In genomic region chr17:29508927-29509608, GRCm38 (mm10) we compare ENCODE assay signal across 24 mouse cellular contexts. TPM values are rescaled to one million over a fixed set of nuclear protein-coding genes. Genes with fewer than 3 reads are reported as not detected.
DNase-seq lines count a peak whose midpoint lies in the region; ATAC-seq and TF ChIP-seq lines count a peak whose summit lies in the region.
"Had no signal": no experiment of that assay in that cellular context is flagged by ENCODE, and none has a peak within 500 bp of the region (broad histone marks: within the 10 kb centered on the region; RNA-seq: fewer than 3 reads in every experiment).

No protein-coding gene starts in this region.

- H3K9ac ChIP-seq in lung, postnatal 0 days (replicated peaks; ENCODE audit: low read depth): no peak overlapping the region
- peak overlapping the region; percentile 50 for H3K9ac ChIP-seq in liver, embryonic 15.5 days
- H3K9ac ChIP-seq: embryonic facial prominence, embryonic 13.5 days; forebrain, embryonic 15.5 days; lung, embryonic 14.5 days; neural tube, embryonic 15.5 days had no signal

- H3K27me3 ChIP-seq in lung, postnatal 0 days (replicated peaks; ENCODE audit: insufficient read depth, low read length): no peaks in the 10 kb centered on the region
- H3K27me3 ChIP-seq in G1E (ENCODE audit: insufficient read depth, low read length): no peaks in the 10 kb centered on the region
- H3K27me3 ChIP-seq in erythroblast, embryonic 14.5 days (ENCODE audit: control insufficient read depth): no peaks in the 10 kb centered on the region
- no peaks in the 10 kb centered on the region for H3K27me3 ChIP-seq in liver, embryonic 15.5 days
- H3K27me3 ChIP-seq: embryonic facial prominence, embryonic 13.5 days; forebrain, embryonic 15.5 days; neural tube, embryonic 15.5 days; Patski had no signal

- H3K36me3 ChIP-seq in lung, postnatal 0 days (ENCODE audit: insufficient read depth, low read length): no peaks in the 10 kb centered on the region
- no peaks in the 10 kb centered on the region for H3K36me3 ChIP-seq in G1E (replicated peaks)
- H3K36me3 ChIP-seq in erythroblast, embryonic 14.5 days (ENCODE audit: control insufficient read depth): peaks cover 4% of the 10 kb centered on the region
- no peaks in the 10 kb centered on the region for H3K36me3 ChIP-seq in liver, embryonic 15.5 days (replicated peaks)
- H3K36me3 ChIP-seq: embryonic facial prominence, embryonic 13.5 days; forebrain, embryonic 15.5 days; hindbrain, embryonic 10.5 days; neural tube, embryonic 15.5 days had no signal

- no peaks in the 10 kb centered on the region for H3K9me3 ChIP-seq in lung, postnatal 0 days (ENCODE audit: low read length)
- no peaks in the 10 kb centered on the region; the same call in 1 of the 2 replicates for H3K9me3 ChIP-seq in G1E (replicated peaks)
- H3K9me3 ChIP-seq in erythroblast, embryonic 14.5 days (ENCODE audit: control insufficient read depth, low read length): peaks cover under 1% of the 10 kb centered on the region
- no peaks in the 10 kb centered on the region for H3K9me3 ChIP-seq in liver, embryonic 15.5 days (replicated peaks)
- H3K9me3 ChIP-seq: embryonic facial prominence, embryonic 13.5 days; forebrain, embryonic 15.5 days; hindbrain, embryonic 10.5 days; neural tube, embryonic 15.5 days had no signal

- intact Hi-C loops in gastrocnemius, postnatal 14 days (cut with DNase I; ENCODE audit: low total_unique reads): no loop called here

- no peak for TF ChIP-seq CTCF in lung, postnatal 0 days (IDR thresholded peaks at IDR 0.05)
- no peak for TF ChIP-seq CTCF in G1E (IDR thresholded peaks at IDR 0.05; ENCODE audit: low read depth, low read length)

- no peak overlapping the region for H3K4me3 ChIP-seq in lung, postnatal 0 days (ENCODE audit: low read depth, low read length)
- H3K4me3 ChIP-seq in G1E (ENCODE audit: low read depth, low read length): no peak overlapping the region
- peak overlapping the region; percentile 31 for H3K4me3 ChIP-seq in erythroblast, embryonic 14.5 days (replicated peaks)
- no peak overlapping the region for H3K4me3 ChIP-seq in liver, embryonic 15.5 days (replicated peaks)
- H3K4me3 ChIP-seq: embryonic facial prominence, embryonic 13.5 days; forebrain, embryonic 15.5 days; gastrocnemius, adult 2 months; heart, adult 2 months; hindbrain, embryonic 10.5 days; neural tube, embryonic 15.5 days had no signal

- no peak overlapping the region for H3K4me2 ChIP-seq in lung, postnatal 0 days (replicated peaks; ENCODE audit: low read depth, low read length)
- peak overlapping the region; percentile 33 for H3K4me2 ChIP-seq in liver, embryonic 15.5 days
- H3K4me2 ChIP-seq: embryonic facial prominence, embryonic 13.5 days; forebrain, embryonic 15.5 days; lung, embryonic 14.5 days; neural tube, embryonic 15.5 days had no signal

- no peak for TF ChIP-seq EP300 in lung, postnatal 0 days (IDR thresholded peaks at IDR 0.05)

- DNase-seq in lung, postnatal 0 days (ENCODE audit: low spot score): peak; percentile 56
- DNase-seq in lung, postnatal 14 days: no peak
- no peak for DNase-seq in G1E (ENCODE audit: low spot score)
- no peak for DNase-seq in adipocyte (ENCODE audit: low spot score)
- DNase-seq in layer of hippocampus, postnatal 14 days (ENCODE audit: low spot score in 2 of 2): no peak
- no peak for DNase-seq in gastrocnemius, postnatal 14 days
- DNase-seq: adrenal gland, adult 8-10 months; cerebellum, adult 11-12 months; gastrocnemius, adult 2 months; heart, adult 2 months; lung, embryonic 14.5 days; right cerebral cortex, adult 18-20 months had no signal

- H3K27ac ChIP-seq in lung, postnatal 0 days (ENCODE audit: low read length): no peak overlapping the region
- peak overlapping the region; percentile 84 for H3K27ac ChIP-seq in liver, embryonic 15.5 days (replicated peaks)
- H3K27ac ChIP-seq: embryonic facial prominence, embryonic 13.5 days; forebrain, embryonic 15.5 days; gastrocnemius, adult 2 months; heart, adult 2 months; neural tube, embryonic 15.5 days had no signal

- H3K4me1 ChIP-seq in lung, postnatal 0 days (ENCODE audit: insufficient read depth, low read depth, low read length): no peaks in the 10 kb centered on the region
- H3K4me1 ChIP-seq in G1E (ENCODE audit: insufficient read depth, low read depth, low read length): peaks cover 71% of the 10 kb centered on the region
- peaks cover 87% of the 10 kb centered on the region for H3K4me1 ChIP-seq in erythroblast, embryonic 14.5 days (ENCODE audit: control insufficient read depth)
- H3K4me1 ChIP-seq in liver, embryonic 15.5 days (replicated peaks): peaks cover 85% of the 10 kb centered on the region
- H3K4me1 ChIP-seq: forebrain, embryonic 15.5 days; neural tube, embryonic 15.5 days had no signal

- WGBS in lung, postnatal 0 days: 55% methylated on average over 12 of the region's 12 CpGs
- WGBS in liver, embryonic 15.5 days (ENCODE audit: insufficient replicate concordance): 45% methylated on average over 12 of the region's 12 CpGs

- ATAC-seq in lung, postnatal 0 days: peak; percentile 23; the same call in 1 of the 2 replicates
- peak; percentile 22; the same call in 1 of the 2 replicates for ATAC-seq in G1E (ENCODE audit: extremely low read depth, insufficient number of reproducible peaks, low FRiP score, poor library complexity, severe bottlenecking)
- peak; percentile 71 for ATAC-seq in liver, embryonic 15.5 days (ENCODE audit: insufficient read depth)
- ATAC-seq: forebrain, embryonic 15.5 days; inflammation-experienced regulatory T-cells, adult 6 months; Patski had no signal

RNA-seq across cellular contexts. Expression of gene Pim1, which starts 18.5 kb away (rescaled TPM):
- polyA plus RNA-seq in lung, postnatal 0 days (2015; fragmentation: Nextera tagmentation; extraction: Ambion mirVana): 30.0 and 49.5 TPM in 2 replicates
- total RNA-seq in G1E (2014; fragmentation: Nextera tagmentation) (151 and 167 TPM in 2 replicates), G1E (2017) (174 and 180 TPM in 2 replicates)
- 123 and 154 TPM in 2 replicates for polyA plus RNA-seq in G1E (2012)
- polyA plus RNA-seq in erythroblast, embryonic 14.5 days (2012): 72.6 and 76.6 TPM in 2 replicates
- polyA plus RNA-seq in liver, embryonic 15.5 days (2015; fragmentation: Nextera tagmentation; extraction: Ambion mirVana): 93.3 and 93.5 TPM in 2 replicates
- 1 to 10 TPM; 3.1 to 6.0 TPM for total RNA-seq in layer of hippocampus, postnatal 14 days (2021)
- total RNA-seq in gastrocnemius, postnatal 14 days (2021): 10 to 100 TPM; 17.6 to 18.2 TPM

RNA-seq across cellular contexts. Expression of gene Gm17657, which starts 40.4 kb away (rescaled TPM):
- not detected in 2 replicates for polyA plus RNA-seq in lung, postnatal 0 days (2015; fragmentation: Nextera tagmentation; extraction: Ambion mirVana)
- not detected in 2 replicates for total RNA-seq in G1E (2014; fragmentation: Nextera tagmentation)
- total RNA-seq in G1E (2017): 0.11 TPM in 1 of 2 replicates, not detected in the other
- not detected in 2 replicates for polyA plus RNA-seq in G1E (2012)
- not detected in 2 replicates for polyA plus RNA-seq in erythroblast, embryonic 14.5 days (2012)
- not detected in 2 replicates for polyA plus RNA-seq in liver, embryonic 15.5 days (2015; fragmentation: Nextera tagmentation; extraction: Ambion mirVana)
- total RNA-seq in layer of hippocampus, postnatal 14 days (2021): not detected
- not detected for total RNA-seq in gastrocnemius, postnatal 14 days (2021)
- total RNA-seq: adrenal gland, adult 8-10 months; gastrocnemius, adult 2 months; heart, adult 2 months; left cerebral cortex, postnatal 10 days had no signal
- polyA plus RNA-seq: brain, embryonic 14.5 days; cortical plate, adult 2 months; embryonic facial prominence, embryonic 13.5 days; forebrain, embryonic 15.5 days; heart, adult 2 months; hindbrain, embryonic 10.5 days; kidney, embryonic 14.5 days; lung, embryonic 14.5 days; neural tube, embryonic 15.5 days; Patski had no signal

RNA-seq across cellular contexts. Expression of gene Tbc1d22b, which starts 40.5 kb away (rescaled TPM):
- polyA plus RNA-seq in lung, postnatal 0 days (2015; fragmentation: Nextera tagmentation; extraction: Ambion mirVana): 5.9 and 6.7 TPM in 2 replicates
- 26.7 and 30.2 TPM in 2 replicates for total RNA-seq in G1E (2014; fragmentation: Nextera tagmentation)
- total RNA-seq in G1E (2017): 5.3 and 6.0 TPM in 2 replicates
- polyA plus RNA-seq in G1E (2012): 24.9 and 26.2 TPM in 2 replicates
- polyA plus RNA-seq in erythroblast, embryonic 14.5 days (2012): 0.99 and 1.1 TPM in 2 replicates
- polyA plus RNA-seq in liver, embryonic 15.5 days (2015; fragmentation: Nextera tagmentation; extraction: Ambion mirVana): 2.9 and 3.3 TPM in 2 replicates
- 10 to 100 TPM; 43.7 to 44.9 TPM for total RNA-seq in layer of hippocampus, postnatal 14 days (2021)
- 1 to 10 TPM; 8.0 to 8.2 TPM for total RNA-seq in gastrocnemius, postnatal 14 days (2021)

RNA-seq across cellular contexts. Expression of gene Tmem217, which starts 43.1 kb away (rescaled TPM):
- polyA plus RNA-seq in lung, postnatal 0 days (2015; fragmentation: Nextera tagmentation; extraction: Ambion mirVana): 0.31 and 0.76 TPM in 2 replicates
- total RNA-seq in G1E (2014; fragmentation: Nextera tagmentation) (2.9 TPM in 1 of 2 replicates, not detected in the other), G1E (2017) (0.33 and 0.41 TPM in 2 replicates)
- 0.11 TPM in 1 of 2 replicates, not detected in the other for polyA plus RNA-seq in G1E (2012)
- polyA plus RNA-seq in erythroblast, embryonic 14.5 days (2012): not detected in 2 replicates
- 0.10 and 0.23 TPM in 2 replicates for polyA plus RNA-seq in liver, embryonic 15.5 days (2015; fragmentation: Nextera tagmentation; extraction: Ambion mirVana)
- not detected for total RNA-seq in layer of hippocampus, postnatal 14 days (2021)
- not detected for total RNA-seq in gastrocnemius, postnatal 14 days (2021)
- total RNA-seq: gastrocnemius, adult 2 months; heart, adult 2 months; left cerebral cortex, postnatal 10 days had no signal
- polyA plus RNA-seq: heart, adult 2 months had no signal
